Mouse (Mus musculus) small intestine, adult 2 months (tissue): Measurements from ENCODE around the gene Grm4. TPM values are rescaled to one million over a fixed set of nuclear protein-coding genes. Genes with fewer than 3 reads are reported as not detected.

Experiments
- H3K27ac ChIP-seq: fragments of 200-500 bp; 2 replicates; pipeline ENCODE4 v1.5.1; 2012; ENCODE audit warnings: low read depth, low read length, control low read depth, inconsistent platforms; ENCODE audit not compliant: insufficient read depth
- H3K27me3 ChIP-seq: fragments of 200-500 bp; 2 replicates; pipeline ENCODE4 v1.6.1; 2012; ENCODE audit warnings: mild to moderate bottlenecking, moderate library complexity, low read length, inconsistent platforms; ENCODE audit not compliant: control insufficient read depth, insufficient read depth
- H3K36me3 ChIP-seq: fragments of 200-500 bp; 2 replicates; pipeline ENCODE4 v1.6.1; 2012; ENCODE audit warnings: mild to moderate bottlenecking, low read length, control low read depth, inconsistent platforms; ENCODE audit not compliant: control insufficient read depth, insufficient read depth
- H3K4me1 ChIP-seq: fragments of 200-500 bp; 2 replicates; pipeline ENCODE4 v1.6.1; 2012; ENCODE audit warnings: low read length, inconsistent platforms, mixed read lengths; ENCODE audit not compliant: control insufficient read depth, insufficient read depth, insufficient read length
- H3K4me3 ChIP-seq: fragments of 200-500 bp; 2 replicates; pipeline ENCODE4 v1.5.1; 2012; ENCODE audit warnings: low read depth, mild to moderate bottlenecking, control low read depth, inconsistent platforms, low read length, moderate library complexity
- CTCF ChIP-seq: fragments of 200-500 bp; IDR thresholded peaks from 2 replicates; pipeline ENCODE4 v1.5.1; 2012; ENCODE audit warnings: low read depth, mild to moderate bottlenecking, control low read depth, inconsistent platforms, low read length, moderate library complexity, mixed read lengths; ENCODE audit not compliant: insufficient replicate concordance, insufficient read length; ENCODE audit errors: extremely low read depth
- POLR2A ChIP-seq: fragments of 200-500 bp; IDR thresholded peaks from 2 replicates; pipeline ENCODE4 v1.6.1; 2012; ENCODE audit warnings: low read depth, mild to moderate bottlenecking, control low read depth, inconsistent platforms, low read length, moderate library complexity
- WGBS: fragments of 180-500 bp; shearing (Covaris S2); methylation state at CpG from one replicate; pipeline ENCODE4 v1.1.7; 2018; 5-methylcytosine and 5-hydroxymethylcytosine counted together
- polyA plus RNA-seq: library from polyadenylated mRNA; depleted of rRNA; stranded (reverse); fragments of >200 nt; gene quantifications from 2 replicates; pipeline ENCODE4 v1.2.3, GENCODE M21; 2012

Grm4 gene
- polyA plus RNA-seq, 1 experiment = 4.1 TPM

GRCm38 (mm10) chr17:27459979-27460378 lies 61.2 kb downstream of the Grm4 start:
- H3K27ac ChIP-seq = no peak overlapping the region
- TF ChIP-seq POLR2A (no peak), CTCF (no peak)
- H3K27me3 ChIP-seq = no peaks in the 10 kb centered on the region
- H3K36me3 ChIP-seq = no peaks in the 10 kb centered on the region
- no peaks in the 10 kb centered on the region for H3K4me1 ChIP-seq
- H3K4me3 ChIP-seq = no peak overlapping the region
- 57% methylated on average over 10 of the region's 10 CpGs for WGBS

- H3K27ac ChIP-seq = no peak overlapping the region
- H3K4me3 ChIP-seq = no peak overlapping the region
- WGBS = 80% methylated on average over 3 of the region's 3 CpGs
- no peaks in the 10 kb centered on the region for H3K4me1 ChIP-seq
- no peaks in the 10 kb centered on the region for H3K36me3 ChIP-seq
- no peaks in the 10 kb centered on the region for H3K27me3 ChIP-seq
- TF ChIP-seq CTCF (no peak), POLR2A (no peak)
Observed at GRCm38 (mm10) chr17:27459241-27459640, 62.0 kb downstream of the Grm4 start.

DNA sequence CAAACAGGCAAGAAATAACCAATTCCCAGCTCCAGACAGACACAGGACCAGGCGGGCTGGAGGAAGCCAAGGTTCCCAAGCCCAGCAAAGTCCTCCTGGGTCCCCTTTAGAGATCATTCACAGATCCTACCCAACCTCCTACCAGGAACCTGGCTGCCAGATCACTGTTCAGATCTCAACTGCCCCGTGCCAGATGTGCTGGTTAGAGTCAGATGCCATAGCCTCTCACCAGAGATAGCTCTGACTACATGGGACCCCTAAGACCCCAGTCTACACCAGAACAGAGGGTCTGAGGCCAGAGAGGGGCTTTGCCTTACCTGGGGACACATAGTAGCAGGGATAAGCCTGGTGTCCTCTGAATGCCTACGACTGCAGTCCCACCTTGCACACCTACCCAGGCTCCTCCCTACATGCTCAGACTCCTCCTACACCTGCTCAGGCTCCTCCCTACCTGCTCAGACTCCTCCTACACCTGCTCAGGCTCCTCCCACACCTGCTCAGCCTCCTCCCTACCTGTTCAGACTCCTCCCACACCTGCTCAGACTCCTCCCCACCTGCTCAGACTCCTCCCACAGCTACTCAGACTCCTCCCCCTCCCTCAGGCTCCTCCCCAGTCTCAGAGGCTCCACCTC lies 63.2 kb downstream of the Grm4 start:
- no peak overlapping the region for H3K4me3 ChIP-seq
- no peak for TF ChIP-seq POLR2A
- no peaks in the 10 kb centered on the region for H3K27me3 ChIP-seq

GRCm38 (mm10) chr17:27457038-27457577 lies 64.1 kb downstream of the Grm4 start:
- TF ChIP-seq CTCF = no peak
- TF ChIP-seq POLR2A = no peak
- H3K36me3 ChIP-seq = no peaks in the 10 kb centered on the region
- no peak overlapping the region for H3K4me3 ChIP-seq
- no peak overlapping the region for H3K27ac ChIP-seq
- WGBS = 79% methylated on average over 9 of the region's 9 CpGs
- no peaks in the 10 kb centered on the region for H3K4me1 ChIP-seq
- H3K27me3 ChIP-seq = no peaks in the 10 kb centered on the region

More for the DNA sequence above, 63.2 kb downstream of the Grm4 start:
- 60% methylated on average over 3 of the region's 3 CpGs for whole genome bisulfite sequencing
- Histone ChIP-seq H3K4me1 (no peaks in the 10 kb centered on the region), H3K36me3 (no peaks in the 10 kb centered on the region), H3K27ac (no peak overlapping the region)

- H3K4me3 ChIP-seq = no peak overlapping the region
- WGBS = 72% methylated on average over 11 of the region's 11 CpGs
- H3K36me3 ChIP-seq = no peaks in the 10 kb centered on the region
- TF ChIP-seq CTCF (no peak), POLR2A (no peak)
- H3K27ac ChIP-seq = no peak overlapping the region
- no peaks in the 10 kb centered on the region for H3K27me3 ChIP-seq
- no peaks in the 10 kb centered on the region for H3K4me1 ChIP-seq
Observed at GRCm38 (mm10) chr17:27456364-27456763, 64.8 kb downstream of the Grm4 start.

GRCm38 (mm10) chr17:27455012-27455784 lies 66.0 kb downstream of the Grm4 start:
- 64% methylated on average over 9 of the region's 9 CpGs for WGBS
- H3K4me1 ChIP-seq = no peaks in the 10 kb centered on the region

GRCm38 (mm10) chr17:27454396-27454795 lies 66.8 kb downstream of the Grm4 start:
- 78% methylated on average over 11 of the region's 11 CpGs for WGBS
- TF ChIP-seq POLR2A (no peak), CTCF (no peak)
- H3K36me3 ChIP-seq = no peaks in the 10 kb centered on the region

More at GRCm38 (mm10) chr17:27455012-27455784, 66.0 kb downstream of the Grm4 start:
- no peak overlapping the region for H3K4me3 ChIP-seq
- TF ChIP-seq POLR2A (no peak), CTCF (no peak)
- H3K27ac ChIP-seq = no peak overlapping the region
- no peaks in the 10 kb centered on the region for H3K27me3 ChIP-seq
- no peaks in the 10 kb centered on the region for H3K36me3 ChIP-seq

More at GRCm38 (mm10) chr17:27454396-27454795, 66.8 kb downstream of the Grm4 start:
- H3K27me3 ChIP-seq = no peaks in the 10 kb centered on the region
- no peak overlapping the region for H3K4me3 ChIP-seq
- H3K4me1 ChIP-seq = no peaks in the 10 kb centered on the region
- no peak overlapping the region for H3K27ac ChIP-seq
